Mouse (Mus musculus) embryo, embryonic 11 days (tissue): ENCODE results near the gene Brcc3.

Experiments used
- DNase-seq: peaks from one replicate; pipeline ENCODE4 v3.0.0-alpha.2; 2015

The Brcc3 gene

GRCm38 (mm10) chrX:75415936-75416785, at the start of gene Brcc3, which contains the start of the genes Cmc4 and Mtcp1:
Gene Brcc3 (plus strand): TSS chrX:75416628.
Gene Cmc4 (minus strand): TSS chrX:75416584.
Gene Mtcp1 (minus strand): TSS chrX:75416588.
- peak; percentile 94 for DNase-seq

DNA sequence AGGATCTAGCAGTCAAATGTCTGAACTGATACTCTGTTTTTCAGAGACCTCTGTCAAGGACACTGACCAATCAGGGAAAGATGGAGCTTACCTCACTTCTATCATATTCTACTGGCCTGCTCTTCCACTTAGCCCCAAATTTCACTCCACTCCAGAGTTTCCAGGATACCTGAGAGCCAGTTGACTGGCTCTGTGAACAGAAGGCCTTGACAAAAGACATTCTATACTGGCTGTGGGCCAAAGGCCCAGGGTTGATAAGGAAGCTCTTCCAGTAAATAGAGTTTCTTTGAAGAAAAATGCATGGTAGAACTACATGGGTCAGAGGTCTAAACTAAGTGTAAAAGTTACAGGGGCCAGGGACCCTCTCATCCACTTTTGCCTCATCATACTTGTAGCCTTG, 46.2 kb upstream of the Brcc3 start:
- no peak for DNase-seq

DNA sequence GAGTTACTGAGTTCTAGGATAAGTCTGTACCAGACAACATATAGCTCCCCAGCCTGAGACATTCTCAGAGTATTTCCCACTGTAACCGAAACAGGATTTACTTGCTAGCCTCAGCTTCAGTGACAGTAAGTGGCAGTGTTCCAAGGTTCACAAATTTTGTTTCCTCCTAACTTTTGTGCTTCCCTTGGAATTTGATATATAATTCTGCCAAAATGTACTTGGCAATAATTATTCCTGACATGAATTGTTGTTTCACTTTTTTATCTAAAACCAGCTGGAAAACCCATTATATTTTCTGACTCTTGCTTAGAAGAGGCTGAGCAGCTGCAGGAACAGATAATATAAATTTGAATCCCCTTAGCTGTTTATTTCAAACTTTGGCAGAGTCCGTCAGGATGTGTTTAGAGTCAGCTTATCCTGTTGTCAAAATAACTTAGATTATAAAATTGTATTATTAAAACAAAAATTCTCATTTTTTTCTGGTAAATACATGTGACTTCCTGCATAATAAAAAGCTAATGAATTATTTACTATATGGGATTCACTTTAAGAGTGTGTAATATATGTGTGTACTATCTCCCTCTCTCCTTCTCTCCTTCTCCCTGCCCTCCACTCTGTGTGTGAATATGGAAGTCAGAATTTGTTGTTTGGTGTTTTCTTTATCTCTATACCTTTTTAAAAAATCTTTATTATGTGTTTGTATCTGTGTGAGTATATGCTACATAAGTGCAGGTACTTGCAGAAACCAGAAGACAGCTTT, 43.6 kb upstream of the Brcc3 start:
- DNase-seq: no peak

- no peak for DNase-seq
These were observed 39.6 kb upstream of the Brcc3 start for GRCm38 (mm10) chrX:75376815-75377214.

- no peak for DNase-seq
These were observed 35.3 kb upstream of the Brcc3 start for GRCm38 (mm10) chrX:75381176-75381575.

DNA sequence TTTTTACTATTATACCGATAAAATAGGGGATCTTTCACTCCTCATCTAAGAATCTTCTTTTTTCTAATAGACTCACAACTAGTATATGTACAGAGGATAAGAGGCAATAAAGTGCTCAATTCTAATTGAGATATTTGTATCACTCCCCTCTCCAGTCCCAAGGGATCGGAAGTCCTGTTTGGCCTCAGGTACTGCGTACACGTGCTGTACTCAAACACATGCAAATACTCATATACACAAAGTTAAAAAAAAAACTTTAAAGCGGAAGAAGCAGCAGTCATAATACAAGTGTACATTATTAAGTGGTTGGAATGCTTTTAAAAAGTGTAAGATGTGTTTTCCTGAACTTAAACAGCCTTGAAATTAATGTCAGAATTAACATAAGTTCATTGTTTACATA, 34.7 kb upstream of the Brcc3 start:
- peak; percentile 5 for DNase-seq

GRCm38 (mm10) chrX:75382195-75382771, 34.1 kb upstream of the Brcc3 start, which contains the start of the genes Fundc2 and F8:
Gene Fundc2 (plus strand): TSS chrX:75382399.
Gene F8 (minus strand): TSS chrX:75382615.
- peak; percentile 83 for DNase-seq

DNA sequence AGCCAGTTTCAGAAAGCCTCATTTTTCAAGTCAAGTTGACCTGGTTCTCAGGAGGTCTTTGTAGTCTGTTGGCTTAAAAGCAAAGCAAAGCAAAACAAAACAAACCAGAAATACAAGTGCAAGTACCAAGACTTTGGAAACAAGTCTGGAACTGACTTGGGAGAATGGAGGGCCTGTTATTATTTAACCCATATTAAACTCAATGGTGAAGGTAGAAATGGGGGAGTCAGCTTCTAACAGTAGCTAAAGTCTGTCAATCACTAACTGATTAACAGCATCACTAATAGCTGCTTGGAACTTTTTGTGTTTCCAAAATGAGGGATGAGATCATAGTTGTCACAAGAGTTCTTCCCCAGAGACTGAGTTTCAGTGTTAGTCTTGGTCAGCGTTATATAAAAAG, 17.0 kb upstream of the Brcc3 start:
- no peak for DNase-seq

DNA sequence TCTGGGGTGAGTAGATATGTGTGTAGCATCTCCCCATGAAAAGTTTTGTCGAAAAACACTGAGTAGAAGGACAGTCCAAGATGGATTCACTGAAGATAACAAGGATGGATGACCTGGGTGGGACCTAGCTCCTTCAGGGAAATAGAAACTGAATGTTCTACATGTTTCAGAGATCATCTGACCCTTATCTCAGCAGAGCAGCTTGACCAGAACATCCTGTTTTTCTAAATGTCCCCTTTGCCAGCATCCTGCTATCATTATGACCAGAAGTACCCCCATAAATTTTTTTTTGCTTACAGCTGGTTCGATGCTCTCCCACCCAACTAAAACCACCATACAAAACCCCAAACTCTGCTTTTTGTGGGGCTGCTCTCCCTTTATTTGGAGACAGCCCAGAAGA, 13.8 kb upstream of the Brcc3 start:
- DNase-seq: no peak

DNA sequence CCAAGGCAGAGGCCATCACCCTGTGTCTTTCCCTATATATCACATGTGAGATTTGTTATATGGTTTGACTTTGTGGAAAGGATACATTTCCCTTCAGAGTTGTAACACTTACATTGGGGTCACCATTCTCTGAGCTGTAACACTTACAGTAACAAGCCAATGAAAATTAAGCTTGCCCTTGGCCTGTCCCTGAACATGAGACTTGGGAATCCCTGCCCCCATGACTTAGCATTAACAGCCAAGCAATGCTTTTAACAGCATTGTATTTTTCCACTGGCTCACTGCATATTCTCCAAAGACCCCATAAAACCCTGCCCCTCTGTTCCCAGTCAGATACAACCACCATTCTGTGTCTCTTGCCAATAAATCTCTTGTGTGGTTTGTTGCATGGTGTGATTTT, 13.1 kb upstream of the Brcc3 start:
- DNase-seq: no peak

GRCm38 (mm10) chrX:75409711-75410110, 6.7 kb upstream of the Brcc3 start:
- DNase-seq: no peak

DNA sequence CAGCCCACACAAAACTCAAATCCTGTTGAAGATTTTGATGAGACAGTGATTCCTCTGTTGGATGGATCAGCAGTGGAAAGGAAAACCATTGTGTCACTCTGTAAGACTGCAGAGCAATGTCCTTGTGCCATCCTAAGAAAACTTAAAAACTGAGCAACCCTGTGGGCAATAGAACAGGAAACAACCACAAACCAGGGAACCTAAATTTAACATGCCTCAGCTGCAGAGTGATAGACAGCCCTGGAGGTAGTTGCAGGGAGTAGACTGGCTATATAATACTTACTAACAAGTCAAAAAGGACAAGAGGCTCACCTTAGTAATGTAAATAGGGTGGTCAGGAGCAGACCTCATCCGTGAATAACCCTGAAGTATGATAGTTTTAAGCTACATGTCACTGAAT, 38.2 kb downstream of the Brcc3 start:
- no peak for DNase-seq

DNA sequence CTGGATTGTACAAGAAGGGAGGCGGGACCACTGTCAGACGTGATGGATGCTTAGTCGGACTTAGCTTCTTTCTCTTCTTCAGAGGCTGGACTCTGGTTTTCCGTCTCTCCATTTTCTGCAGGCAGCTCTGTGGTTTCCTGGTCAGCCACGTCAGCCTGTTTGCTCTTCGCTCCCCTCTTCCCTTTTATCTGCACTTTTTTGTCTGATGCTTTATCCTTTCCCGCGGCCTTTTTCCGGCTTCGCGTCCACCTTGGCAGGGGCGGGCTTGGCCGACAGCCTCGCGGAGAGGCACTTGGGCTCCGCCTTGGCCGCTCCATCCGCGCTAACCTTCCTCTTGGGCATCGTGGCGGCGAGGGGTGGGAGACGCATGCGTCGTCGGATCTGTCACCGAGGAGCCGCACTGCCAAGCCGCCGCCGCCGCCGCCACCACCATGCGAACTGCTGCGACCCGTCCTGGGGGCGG, 58.8 kb downstream of the Brcc3 start:
- peak; percentile 78 for DNase-seq

DNA sequence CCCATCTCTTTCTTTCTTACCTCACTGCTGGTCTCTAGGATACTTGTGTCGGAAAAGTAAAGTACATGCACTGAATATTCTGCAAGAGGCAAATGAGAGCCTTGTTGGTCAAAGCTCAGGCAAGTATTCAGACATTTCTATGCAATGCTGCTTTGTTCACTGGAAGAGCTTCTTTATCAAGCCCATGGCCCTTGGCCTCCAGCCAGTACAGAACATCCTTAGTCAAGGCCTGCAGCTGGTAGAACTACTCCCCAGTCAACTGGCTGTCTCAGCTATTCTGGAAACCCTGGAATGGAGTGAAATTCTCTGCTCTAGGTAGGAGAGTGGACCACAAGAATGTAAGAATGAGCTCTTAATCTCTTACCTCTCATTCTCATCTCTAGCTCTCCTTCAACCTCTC, 73.5 kb downstream of the Brcc3 start:
- no peak for DNase-seq
